Mouse (Mus musculus): ENCODE results near the gene Kit. TPM values are rescaled to one million over a fixed set of nuclear protein-coding genes. Genes with fewer than 3 reads are reported as not detected.

The Kit gene
- total RNA-seq, 1 experiment: 37.3 TPM

DNA sequence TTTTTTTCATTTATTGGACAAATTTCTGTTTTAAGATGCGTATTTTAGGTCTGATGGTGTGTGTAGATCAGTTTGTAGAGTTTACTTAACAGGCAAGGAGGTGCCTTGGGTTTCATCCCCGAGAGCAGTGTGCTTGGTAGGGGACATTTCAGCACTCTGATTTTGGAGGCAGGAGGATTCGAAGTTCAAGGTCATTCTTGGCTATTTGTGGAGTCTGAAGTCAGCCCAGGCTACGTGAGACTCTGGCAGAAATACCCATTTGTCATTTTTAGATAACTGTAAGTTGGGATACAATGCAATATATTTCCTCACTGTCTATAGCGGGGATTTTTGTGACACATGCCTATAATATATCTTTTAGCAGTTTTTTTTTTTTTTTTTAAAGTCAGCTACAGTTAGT lies 57.5 kb downstream of the Kit start:
- H3K9ac ChIP-seq (ENCODE audit: insufficient read depth, low read depth, low read length, poor library complexity, severe bottlenecking): no peak overlapping the region
- no peak overlapping the region for H3K27ac ChIP-seq (ENCODE audit: insufficient read depth, low read depth, low read length, poor library complexity, severe bottlenecking)
- H3K9me3 ChIP-seq (ENCODE audit: control insufficient read depth, insufficient read depth, low read depth, low read length): no peaks in the 10 kb centered on the region
- in situ Hi-C loops (cut with MboI; ENCODE audit: low sequenced_read_pairs in 2 of 2, unreplicated experiment in 2 of 2): no loop called here
- TF ChIP-seq ZNF384 (IDR thresholded peaks at IDR 0.05; ENCODE audit: low read depth, low read length) (no peak), ZC3H11A (IDR thresholded peaks at IDR 0.05; ENCODE audit: borderline replicate concordance, low read depth, low read length) (no peak), MAFK (IDR thresholded peaks at IDR 0.05; ENCODE audit: insufficient read depth, low read depth, low read length) (no peak), CHD2 (IDR thresholded peaks at IDR 0.05; ENCODE audit: low read depth, low read length) (no peak), HCFC1 (IDR thresholded peaks at IDR 0.05; ENCODE audit: borderline replicate concordance, insufficient read depth, low read length) (no peak)
- no peaks in the 10 kb centered on the region for H3K4me1 ChIP-seq (ENCODE audit: control insufficient read depth in 2 of 2, insufficient read depth in 2 of 2, low read length in 2 of 2, poor library complexity in 1 of 2)
- H3K4me3 ChIP-seq (ENCODE audit: insufficient read depth in 1 of 2, low read depth in 1 of 2, low read length in 2 of 2, poor library complexity in 1 of 2, severe bottlenecking in 1 of 2): no peak overlapping the region
- DNase-seq (ENCODE audit: low read depth, low spot score): no peak
- H3K36me3 ChIP-seq (ENCODE audit: control insufficient read depth, insufficient read depth, low read length, poor library complexity, severe bottlenecking): no peaks in the 10 kb centered on the region

DNA sequence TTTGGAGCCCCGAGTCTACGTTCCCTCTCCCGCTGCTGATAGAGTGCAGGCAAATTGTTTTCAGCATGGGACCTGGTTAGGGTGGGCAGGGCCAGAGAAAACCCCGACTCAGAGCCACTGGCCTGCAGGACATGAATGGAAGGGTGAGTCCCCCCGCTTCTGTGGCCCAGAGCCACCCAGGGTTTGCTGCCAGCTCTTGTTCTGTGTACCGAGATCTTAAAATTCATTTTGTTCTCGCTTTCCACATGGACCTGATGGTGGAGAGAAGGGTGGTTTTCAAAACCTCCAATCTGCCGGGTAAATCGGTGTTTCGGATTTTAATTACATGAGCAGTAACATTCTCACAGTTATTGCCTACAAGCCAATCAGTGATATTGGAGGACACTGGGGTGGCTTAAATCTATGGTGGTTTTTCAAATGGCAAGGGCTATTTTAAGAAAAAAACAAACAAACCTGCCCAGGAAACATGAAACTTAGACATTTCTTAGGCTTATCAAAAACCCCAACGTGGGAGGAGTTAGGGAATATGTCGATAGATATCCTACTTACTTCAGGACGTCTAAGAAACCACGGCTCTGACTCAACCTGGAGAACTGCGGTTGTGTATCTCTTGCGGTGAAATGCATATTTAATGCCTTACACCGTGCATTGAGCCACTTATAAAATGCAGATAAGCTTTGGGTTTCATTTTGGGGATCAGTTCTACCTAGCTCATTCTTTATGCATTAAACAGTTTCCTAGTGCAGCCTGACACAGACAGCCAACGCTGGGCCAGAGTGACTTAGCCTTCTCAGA lies 58.3 kb downstream of the Kit start:
- in situ Hi-C loops (cut with MboI; ENCODE audit: low sequenced_read_pairs in 2 of 2, unreplicated experiment in 2 of 2): no loop called here
- H3K4me3 ChIP-seq (ENCODE audit: insufficient read depth in 1 of 2, low read depth in 1 of 2, low read length in 2 of 2, poor library complexity in 1 of 2, severe bottlenecking in 1 of 2): no peak overlapping the region
- H3K36me3 ChIP-seq (ENCODE audit: control insufficient read depth, insufficient read depth, low read length, poor library complexity, severe bottlenecking): no peaks in the 10 kb centered on the region
- no peak for DNase-seq (ENCODE audit: low read depth, low spot score)
- no peaks in the 10 kb centered on the region for H3K4me1 ChIP-seq (ENCODE audit: control insufficient read depth in 2 of 2, insufficient read depth in 2 of 2, low read length in 2 of 2, poor library complexity in 1 of 2)
- TF ChIP-seq MAFK (IDR thresholded peaks at IDR 0.05; ENCODE audit: insufficient read depth, low read depth, low read length) (no peak), HCFC1 (IDR thresholded peaks at IDR 0.05; ENCODE audit: borderline replicate concordance, insufficient read depth, low read length) (no peak), CHD2 (IDR thresholded peaks at IDR 0.05; ENCODE audit: low read depth, low read length) (no peak), ZC3H11A (IDR thresholded peaks at IDR 0.05; ENCODE audit: borderline replicate concordance, low read depth, low read length) (no peak), ZNF384 (IDR thresholded peaks at IDR 0.05; ENCODE audit: low read depth, low read length) (no peak)
- H3K9ac ChIP-seq (ENCODE audit: insufficient read depth, low read depth, low read length, poor library complexity, severe bottlenecking): no peak overlapping the region
- H3K9me3 ChIP-seq (ENCODE audit: control insufficient read depth, insufficient read depth, low read depth, low read length): no peaks in the 10 kb centered on the region
- no peak overlapping the region for H3K27ac ChIP-seq (ENCODE audit: insufficient read depth, low read depth, low read length, poor library complexity, severe bottlenecking)

DNA sequence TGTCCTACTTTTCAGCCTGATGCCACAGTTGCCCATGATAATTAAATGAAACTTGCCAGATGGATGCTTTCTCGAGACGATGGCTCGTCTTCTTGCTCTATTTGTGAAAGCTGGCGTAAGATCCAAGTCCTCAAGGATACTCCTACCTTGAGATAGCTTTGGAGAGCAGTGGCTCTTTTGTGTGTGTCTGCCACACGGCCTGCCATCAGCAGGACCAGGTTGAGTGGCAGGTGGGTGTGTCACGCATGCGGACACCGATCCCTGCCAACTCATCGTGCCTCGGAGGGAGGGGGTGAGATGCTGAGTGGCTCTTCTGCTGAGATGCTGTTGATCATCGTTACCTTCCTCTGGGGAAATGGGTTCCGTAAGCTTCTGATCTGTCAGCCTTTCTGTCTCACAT lies 60.7 kb downstream of the Kit start:
- Histone ChIP-seq H3K27ac (ENCODE audit: insufficient read depth, low read depth, low read length, poor library complexity, severe bottlenecking) (no peak overlapping the region), H3K4me1 (ENCODE audit: control insufficient read depth in 2 of 2, insufficient read depth in 2 of 2, low read length in 2 of 2, poor library complexity in 1 of 2) (no peaks in the 10 kb centered on the region), H3K36me3 (ENCODE audit: control insufficient read depth, insufficient read depth, low read length, poor library complexity, severe bottlenecking) (peaks cover 2% of the 10 kb centered on the region; the same call in 1 of the 2 replicates), H3K4me3 (ENCODE audit: insufficient read depth in 1 of 2, low read depth in 1 of 2, low read length in 2 of 2, poor library complexity in 1 of 2, severe bottlenecking in 1 of 2) (no peak overlapping the region), H3K9me3 (ENCODE audit: control insufficient read depth, insufficient read depth, low read depth, low read length) (no peaks in the 10 kb centered on the region), H3K9ac (ENCODE audit: insufficient read depth, low read depth, low read length, poor library complexity, severe bottlenecking) (no peak overlapping the region)
- DNase-seq (ENCODE audit: low read depth, low spot score): no peak
- in situ Hi-C loops (cut with MboI; ENCODE audit: low sequenced_read_pairs in 2 of 2, unreplicated experiment in 2 of 2): no loop called here
- TF ChIP-seq ZC3H11A (IDR thresholded peaks at IDR 0.05; ENCODE audit: borderline replicate concordance, low read depth, low read length): no peak
- TF ChIP-seq MAFK (IDR thresholded peaks at IDR 0.05; ENCODE audit: insufficient read depth, low read depth, low read length): no peak
- TF ChIP-seq ZNF384 (IDR thresholded peaks at IDR 0.05; ENCODE audit: low read depth, low read length): no peak
- TF ChIP-seq HCFC1 (IDR thresholded peaks at IDR 0.05; ENCODE audit: borderline replicate concordance, insufficient read depth, low read length): no peak
- no peak for TF ChIP-seq CHD2 (IDR thresholded peaks at IDR 0.05; ENCODE audit: low read depth, low read length)

DNA sequence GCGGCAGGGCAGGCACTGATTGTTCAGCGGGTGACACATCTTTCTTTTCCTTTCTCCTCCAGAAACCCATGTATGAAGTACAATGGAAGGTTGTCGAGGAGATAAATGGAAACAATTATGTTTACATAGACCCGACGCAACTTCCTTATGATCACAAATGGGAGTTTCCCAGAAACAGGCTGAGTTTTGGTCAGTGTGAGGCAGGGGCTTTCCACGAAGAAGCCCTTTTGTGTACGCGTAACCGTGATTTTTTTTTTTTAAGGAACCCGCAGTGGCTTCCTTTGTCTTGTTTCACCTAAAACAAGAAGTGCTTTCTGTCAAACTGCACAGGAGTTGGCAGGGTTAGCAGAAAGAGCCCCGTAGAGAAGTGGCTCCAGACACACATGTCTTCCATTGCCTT lies 65.9 kb downstream of the Kit start:
- no peak for DNase-seq (ENCODE audit: low read depth, low spot score)
- in situ Hi-C loops (cut with MboI; ENCODE audit: low sequenced_read_pairs in 2 of 2, unreplicated experiment in 2 of 2): no loop called here
- TF ChIP-seq CHD2 (IDR thresholded peaks at IDR 0.05; ENCODE audit: low read depth, low read length): no peak
- no peak for TF ChIP-seq HCFC1 (IDR thresholded peaks at IDR 0.05; ENCODE audit: borderline replicate concordance, insufficient read depth, low read length)
- TF ChIP-seq ZNF384 (IDR thresholded peaks at IDR 0.05; ENCODE audit: low read depth, low read length): no peak
- TF ChIP-seq MAFK (IDR thresholded peaks at IDR 0.05; ENCODE audit: insufficient read depth, low read depth, low read length): no peak
- no peak for TF ChIP-seq ZC3H11A (IDR thresholded peaks at IDR 0.05; ENCODE audit: borderline replicate concordance, low read depth, low read length)
- Histone ChIP-seq H3K27ac (ENCODE audit: insufficient read depth, low read depth, low read length, poor library complexity, severe bottlenecking) (no peak overlapping the region), H3K4me3 (ENCODE audit: insufficient read depth in 1 of 2, low read depth in 1 of 2, low read length in 2 of 2, poor library complexity in 1 of 2, severe bottlenecking in 1 of 2) (no peak overlapping the region), H3K4me1 (ENCODE audit: control insufficient read depth in 2 of 2, insufficient read depth in 2 of 2, low read length in 2 of 2, poor library complexity in 1 of 2) (no peaks in the 10 kb centered on the region), H3K9ac (ENCODE audit: insufficient read depth, low read depth, low read length, poor library complexity, severe bottlenecking) (no peak overlapping the region), H3K9me3 (ENCODE audit: control insufficient read depth, insufficient read depth, low read depth, low read length) (no peaks in the 10 kb centered on the region), H3K36me3 (ENCODE audit: control insufficient read depth, insufficient read depth, low read length, poor library complexity, severe bottlenecking) (peaks cover 5% of the 10 kb centered on the region)
